Mouse (Mus musculus) embryonic fibroblast, embryonic 13.5 days (primary cell): ENCODE measurements around the gene Ppp1r16b.

Experiments
- CTCF ChIP-seq: IDR thresholded peaks from 2 replicates; pipeline ENCODE4 v1.5.1; 2011; ENCODE audit warnings: mild to moderate bottlenecking, control low read depth, low read length, moderate library complexity, borderline replicate concordance; ENCODE audit not compliant: insufficient read depth
- POLR2A ChIP-seq: IDR thresholded peaks from 2 replicates; pipeline ENCODE4 v1.6.1; 2011; ENCODE audit warnings: low read depth, mild to moderate bottlenecking, control low read depth, low read length, moderate library complexity

DNA sequence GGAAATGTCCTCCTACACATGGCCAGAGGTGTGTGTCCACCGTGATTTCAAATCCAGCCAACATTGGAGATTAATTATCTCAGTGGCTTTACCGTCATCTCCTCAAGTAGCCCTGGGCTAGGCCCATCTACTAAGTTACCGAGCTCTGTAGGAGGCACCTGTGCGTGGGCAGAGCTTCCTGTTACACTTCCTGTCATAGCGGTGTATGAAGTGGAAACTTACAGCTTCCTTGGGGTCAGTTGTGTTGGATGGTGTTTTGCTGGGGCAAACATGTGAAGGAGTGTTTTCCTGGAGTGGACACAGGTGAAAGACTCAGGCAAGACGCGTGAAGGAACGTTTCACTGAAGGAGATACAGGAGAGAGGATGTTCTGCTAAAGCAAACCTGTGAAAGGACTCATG is 70.1 kb downstream of the Ppp1r16b start:
- TF ChIP-seq CTCF = no peak
- TF ChIP-seq POLR2A = no peak
